Mouse (Mus musculus) embryo, embryonic 10.5 days (tissue): ENCODE measurements at regions not wholly inside any gene's neighbourhood (a gene's known extent, or its start where the extent isn't known, plus 50 kb on each side); places are given as distances from the start of the nearest gene placed in this dataset.

Experiments
- DNase-seq: peaks from one replicate; pipeline ENCODE4 v3.0.0-alpha.2; 2015; ENCODE audit warnings: low spot score

DNA sequence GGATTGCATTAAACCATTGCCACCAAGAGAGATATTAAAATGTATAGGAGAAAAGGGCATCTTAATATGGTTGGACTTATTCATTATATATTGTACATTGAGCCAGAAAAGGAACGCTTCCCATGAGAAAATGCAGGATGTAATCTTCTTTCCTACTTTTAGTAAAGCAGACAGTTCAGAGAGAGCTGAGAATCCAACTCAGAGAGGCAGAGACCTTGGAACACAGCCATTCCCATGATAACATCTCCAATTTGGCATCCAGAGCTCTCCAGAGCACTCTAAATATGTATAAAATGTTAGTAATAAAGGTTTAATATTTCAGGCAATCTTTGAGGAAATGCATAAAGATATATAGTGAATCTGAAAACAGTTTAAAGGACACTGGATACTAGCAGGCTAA is 199.3 kb upstream of the Asb5 start:
- DNase-seq: no peak

DNA sequence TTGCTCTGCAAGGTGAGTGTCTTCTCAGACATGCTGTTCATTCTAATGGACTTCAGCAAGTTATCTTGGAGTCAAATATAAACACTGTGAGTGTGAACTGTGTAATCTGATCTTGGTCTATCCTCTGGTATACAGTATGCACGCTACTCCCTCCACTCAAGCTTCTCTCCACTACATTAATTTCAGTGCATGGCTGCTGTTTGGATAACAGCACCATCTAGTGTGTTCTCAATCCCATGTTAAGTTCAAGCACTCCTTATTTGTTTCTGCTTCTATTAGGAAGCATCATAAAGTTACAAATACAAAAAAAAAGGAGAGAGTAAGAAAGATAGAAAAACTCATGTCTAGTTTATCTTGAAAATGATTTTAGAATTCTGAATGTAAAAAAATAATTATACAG is 197.5 kb upstream of the Asb5 start:
- no peak for DNase-seq

DNA sequence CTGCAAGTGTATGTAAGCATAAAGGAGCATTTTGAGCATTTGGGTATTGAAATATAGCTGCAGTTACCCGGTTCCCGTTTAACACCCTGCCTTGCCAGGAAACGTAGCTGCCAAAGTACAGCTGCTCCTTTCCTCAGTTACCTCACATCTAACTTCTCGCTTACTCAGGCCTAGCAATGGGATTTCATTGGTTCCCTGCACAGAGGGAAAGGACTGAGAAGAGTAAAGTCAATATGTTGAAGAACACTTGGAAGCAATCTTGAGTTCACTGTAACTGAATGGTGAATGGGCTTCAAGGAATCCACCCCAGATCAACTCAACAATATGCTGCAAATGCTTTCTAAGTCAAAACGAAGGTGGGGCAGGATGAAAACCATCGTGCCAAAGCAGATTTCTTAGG is 178.3 kb upstream of the Asb5 start:
- DNase-seq: no peak

DNA sequence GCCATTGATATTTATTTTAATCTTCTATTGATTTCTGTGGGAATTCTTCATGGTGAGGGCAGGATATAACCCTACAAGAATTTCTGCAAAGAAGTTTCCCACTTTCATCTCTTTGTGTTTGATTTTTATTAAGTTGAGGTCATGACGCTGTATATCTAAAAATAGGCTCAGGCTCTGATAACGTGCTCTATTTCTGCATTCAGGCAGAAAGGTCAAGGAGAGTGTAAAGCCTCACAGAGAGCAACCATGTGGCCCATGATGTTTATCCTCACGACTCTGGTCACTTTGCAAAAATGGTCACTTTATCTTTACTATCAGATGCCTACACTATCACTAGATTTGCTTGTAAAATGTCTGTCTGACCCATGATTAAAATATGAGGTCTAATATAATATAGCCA is 167.7 kb upstream of the Asb5 start:
- no peak for DNase-seq

DNA sequence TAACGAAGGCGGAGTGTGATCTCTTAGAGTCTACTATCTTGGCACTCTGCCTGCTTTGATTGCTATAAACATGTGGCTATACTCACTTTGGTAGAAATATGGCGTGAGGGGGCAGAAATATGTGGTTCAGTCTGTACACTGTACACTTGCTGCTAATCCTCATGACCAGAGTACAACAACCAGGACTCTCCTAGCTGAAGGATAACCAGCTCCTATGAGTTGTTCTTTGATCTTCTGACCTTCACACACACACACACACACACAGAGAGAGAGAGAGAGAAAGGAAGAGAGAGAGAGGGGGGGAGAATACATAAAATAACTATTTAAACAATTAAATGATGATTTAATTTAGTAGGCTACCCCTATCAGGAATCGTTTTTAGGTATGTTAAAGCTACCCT is 158.9 kb upstream of the Asb5 start:
- no peak for DNase-seq

DNA sequence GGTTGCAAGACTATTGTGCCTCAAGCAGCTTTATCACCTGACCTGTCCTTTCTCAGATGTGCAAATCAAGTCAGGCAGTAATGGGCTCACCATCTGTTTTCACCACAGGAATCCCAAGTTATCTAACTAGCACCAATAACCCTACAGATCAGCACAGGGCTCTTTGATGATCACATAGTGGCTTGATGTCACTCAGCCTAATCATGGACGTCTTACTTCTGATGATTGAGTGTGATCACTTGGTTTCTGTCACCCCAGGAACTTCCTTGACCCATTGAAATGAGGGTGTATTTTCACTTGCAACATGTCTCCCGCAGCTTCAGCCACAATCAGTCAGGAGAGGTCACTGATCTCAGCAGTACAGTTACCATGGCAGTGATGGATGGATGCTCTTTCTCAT is 158.3 kb upstream of the Asb5 start:
- DNase-seq: peak; percentile 40

DNA sequence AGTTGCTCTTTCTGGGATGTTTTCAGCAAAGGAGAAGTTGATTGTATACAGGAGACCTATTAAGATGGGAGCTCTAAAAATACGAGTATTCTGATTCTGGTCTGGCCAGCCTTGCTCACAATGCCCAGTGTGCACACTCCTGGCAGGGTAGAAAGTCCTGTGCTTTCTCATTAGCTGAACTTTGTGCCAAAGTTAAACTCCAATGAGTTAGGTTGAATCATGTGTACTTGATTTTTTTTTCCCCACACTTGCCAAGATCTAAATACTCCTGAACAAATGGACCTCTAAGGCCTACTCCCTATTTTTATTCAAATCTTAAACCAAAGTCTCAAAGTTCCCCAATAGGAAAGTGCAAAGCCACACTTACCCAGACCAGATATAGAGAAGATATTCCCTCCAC is 156.5 kb upstream of the Asb5 start:
- no peak for DNase-seq

DNA sequence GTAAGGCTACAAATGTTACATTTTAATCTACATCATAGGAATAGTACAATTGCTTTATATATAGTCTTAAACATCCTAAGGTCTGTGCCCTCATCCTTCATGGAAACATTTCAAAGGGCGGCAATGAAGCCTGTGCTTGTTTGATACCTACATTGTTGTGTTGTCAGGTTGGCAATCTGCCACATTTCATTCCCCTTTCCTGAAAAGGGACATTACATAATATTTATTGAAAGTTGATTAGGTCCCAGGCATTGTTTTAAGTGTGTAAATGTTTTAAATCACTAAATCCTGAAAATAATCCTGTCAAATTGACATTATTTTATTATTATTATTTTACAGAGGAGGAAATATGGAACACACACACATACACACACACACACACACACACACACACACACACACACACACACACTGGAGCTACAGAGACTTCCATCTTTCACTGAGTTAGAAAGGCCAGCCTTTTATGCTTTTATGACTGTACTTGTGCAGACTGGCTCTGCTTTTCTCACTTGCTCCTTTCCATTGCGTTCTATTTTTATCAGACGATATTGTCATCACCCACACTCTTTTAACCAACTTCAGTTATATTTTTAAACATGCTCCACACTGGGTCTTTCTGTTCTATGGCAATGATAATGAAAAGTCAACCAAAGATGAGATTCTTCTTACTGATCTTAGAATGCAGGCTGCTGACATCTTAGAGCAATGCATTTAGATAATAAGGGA is 153.8 kb upstream of the Asb5 start:
- no peak for DNase-seq

DNA sequence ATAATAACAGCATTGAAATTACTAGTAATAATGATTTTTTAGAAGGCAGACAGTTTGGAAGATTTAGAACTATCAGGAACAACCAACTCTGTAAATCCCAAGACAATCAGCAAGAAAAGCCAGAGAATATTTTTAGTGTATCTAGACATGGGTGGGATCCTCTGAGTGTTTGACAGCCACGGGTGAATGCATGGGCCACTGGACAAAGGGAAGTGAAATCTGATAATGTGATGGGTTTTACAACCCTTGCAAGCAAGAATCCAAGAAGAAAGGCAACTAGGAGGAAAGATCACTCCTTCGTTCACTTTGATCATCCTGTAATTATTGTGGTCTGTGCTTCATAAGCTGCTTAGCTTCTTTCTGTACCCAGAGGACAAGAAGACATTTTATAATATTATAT is 149.2 kb upstream of the Asb5 start:
- DNase-seq: no peak

DNA sequence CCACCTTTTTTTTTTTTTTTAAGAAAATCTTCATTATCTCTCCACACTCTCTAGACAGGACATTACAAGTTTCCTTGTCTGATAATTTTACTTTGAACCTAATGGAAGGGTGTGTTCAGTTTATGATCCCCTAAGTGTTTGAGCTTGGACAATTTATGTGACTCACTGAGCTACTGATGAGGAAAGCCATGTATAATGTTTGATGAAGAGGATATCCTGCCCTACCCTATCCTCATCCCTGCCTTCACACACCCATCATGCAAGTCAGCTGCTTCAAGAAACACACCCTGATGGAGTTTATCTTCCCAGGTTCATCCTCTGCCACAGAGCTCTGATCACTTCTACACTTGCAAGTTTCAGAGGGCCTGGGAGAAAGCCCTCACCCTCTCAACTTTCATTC is 136.5 kb upstream of the Asb5 start:
- no peak for DNase-seq

DNA sequence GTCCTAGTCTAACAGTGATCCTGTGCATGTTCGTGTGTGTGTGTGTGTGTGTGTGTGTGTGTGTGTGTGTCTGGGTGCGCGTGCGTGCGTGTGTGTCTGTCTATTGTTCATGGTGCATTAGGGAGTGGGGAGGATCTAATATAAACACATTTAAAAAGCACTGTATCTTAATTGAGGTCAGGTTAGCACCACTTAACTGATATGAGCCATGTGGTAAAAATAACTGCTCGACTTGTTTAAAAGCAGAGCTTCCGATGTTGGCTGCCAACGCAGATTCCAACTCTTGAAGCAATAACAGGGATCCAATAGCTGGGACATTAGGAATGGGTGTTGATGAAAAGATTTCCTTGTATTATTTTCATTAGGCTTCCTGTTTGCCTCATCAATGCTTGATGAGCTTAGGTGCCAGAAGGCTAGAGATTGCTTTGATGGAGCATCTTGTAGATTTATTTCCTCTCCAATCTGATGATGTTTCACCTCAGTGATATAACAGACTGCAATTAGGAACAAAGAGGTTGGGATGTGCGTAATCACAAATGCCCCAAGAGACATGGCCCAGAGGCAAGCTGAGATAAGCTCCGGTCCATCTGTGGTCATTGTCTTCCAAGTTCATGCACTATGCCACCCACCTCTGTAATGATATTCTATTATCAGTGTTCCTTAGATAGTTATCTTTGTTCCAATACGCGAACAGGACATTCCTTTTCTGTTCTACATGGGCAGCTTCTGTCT is 135.7 kb upstream of the Asb5 start:
- DNase-seq: no peak

DNA sequence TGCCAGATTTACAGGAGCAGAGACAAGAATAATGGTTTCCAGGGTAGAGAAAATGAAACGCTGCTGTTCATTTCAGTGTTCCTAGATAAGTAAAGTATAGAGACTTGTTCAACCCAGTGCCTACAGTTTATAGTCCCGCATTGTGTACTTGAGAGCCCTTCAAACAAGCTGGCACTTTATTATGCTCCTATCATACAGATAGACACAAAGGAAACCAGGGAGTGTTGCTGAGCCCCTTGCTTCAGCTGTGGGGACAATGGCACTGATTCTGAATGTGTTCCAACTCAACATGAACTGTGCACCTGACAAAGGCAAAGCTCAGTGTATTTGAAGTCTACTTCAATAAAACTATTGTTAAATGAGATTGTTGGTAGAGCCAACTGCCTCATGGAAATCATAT is 123.7 kb upstream of the Asb5 start:
- no peak for DNase-seq

DNA sequence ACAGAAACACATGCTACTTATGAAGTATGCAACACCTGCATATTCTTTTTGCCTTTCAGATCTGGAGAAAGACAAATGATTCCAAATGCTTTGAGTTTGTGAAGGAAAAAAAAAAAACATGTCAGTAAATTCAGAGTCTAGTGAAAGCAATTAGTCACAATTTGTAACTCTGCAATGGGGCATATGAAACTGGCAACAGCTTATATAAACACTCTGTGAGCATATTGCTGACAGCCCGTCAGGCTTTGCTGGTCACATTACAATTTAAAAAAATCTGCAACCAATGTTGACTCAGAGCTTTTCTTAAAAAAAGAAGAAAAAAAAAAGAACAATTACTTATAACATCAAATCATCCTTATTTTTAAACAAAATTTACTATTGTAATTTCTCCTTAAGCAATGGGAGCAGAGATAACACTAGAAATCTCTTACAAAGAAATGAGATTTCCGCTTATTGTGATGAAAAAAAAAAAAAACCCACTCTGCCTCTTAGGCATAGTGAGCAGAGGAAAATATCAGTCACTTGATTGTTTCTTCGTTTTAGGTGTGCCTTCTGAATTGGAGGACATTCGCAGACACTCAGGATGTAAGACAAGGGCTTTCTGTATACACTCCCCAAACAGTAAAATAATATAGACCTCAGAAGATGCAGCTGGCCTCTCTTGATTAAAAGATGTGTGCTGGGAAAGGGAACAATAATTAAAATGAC is 115.1 kb upstream of the Asb5 start:
- DNase-seq: no peak

DNA sequence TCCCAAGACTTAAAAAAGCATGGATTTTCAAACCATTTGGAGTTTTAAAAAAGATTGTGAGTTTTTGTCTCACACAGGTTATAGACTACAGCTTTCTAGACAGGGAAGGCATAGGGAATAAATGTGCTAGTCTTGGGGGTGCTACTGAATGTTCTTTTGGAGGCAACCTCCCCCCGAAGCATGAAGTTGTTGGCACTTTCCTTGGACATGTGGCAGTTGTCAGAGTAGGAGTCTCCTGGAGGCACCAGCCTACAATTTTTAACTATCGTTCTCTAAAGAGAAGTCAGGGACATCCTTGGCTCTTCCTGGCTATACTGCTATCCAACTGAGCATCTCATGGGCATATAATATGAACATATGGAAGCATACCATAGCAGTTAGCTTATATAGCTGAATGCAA is 112.7 kb upstream of the Asb5 start:
- DNase-seq: no peak

DNA sequence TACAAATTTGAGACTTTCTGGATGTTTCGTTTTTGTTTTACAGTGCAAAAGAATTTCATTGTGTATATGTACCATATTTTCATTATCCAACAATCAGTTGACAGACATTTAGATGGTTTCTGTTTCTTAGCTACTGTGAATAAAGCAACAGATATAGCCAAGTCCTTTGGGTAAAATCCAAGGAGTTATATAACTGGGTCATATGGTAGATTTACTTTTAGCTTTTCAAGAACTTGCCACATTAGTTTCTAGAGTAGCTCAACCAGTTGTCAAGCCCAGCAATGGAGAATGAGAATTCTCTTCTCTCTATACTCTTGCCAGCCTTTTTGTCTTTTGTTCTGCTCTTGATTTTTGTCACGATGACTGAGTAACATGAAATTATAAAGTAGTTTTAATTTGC is 111.3 kb upstream of the Asb5 start:
- DNase-seq: no peak

DNA sequence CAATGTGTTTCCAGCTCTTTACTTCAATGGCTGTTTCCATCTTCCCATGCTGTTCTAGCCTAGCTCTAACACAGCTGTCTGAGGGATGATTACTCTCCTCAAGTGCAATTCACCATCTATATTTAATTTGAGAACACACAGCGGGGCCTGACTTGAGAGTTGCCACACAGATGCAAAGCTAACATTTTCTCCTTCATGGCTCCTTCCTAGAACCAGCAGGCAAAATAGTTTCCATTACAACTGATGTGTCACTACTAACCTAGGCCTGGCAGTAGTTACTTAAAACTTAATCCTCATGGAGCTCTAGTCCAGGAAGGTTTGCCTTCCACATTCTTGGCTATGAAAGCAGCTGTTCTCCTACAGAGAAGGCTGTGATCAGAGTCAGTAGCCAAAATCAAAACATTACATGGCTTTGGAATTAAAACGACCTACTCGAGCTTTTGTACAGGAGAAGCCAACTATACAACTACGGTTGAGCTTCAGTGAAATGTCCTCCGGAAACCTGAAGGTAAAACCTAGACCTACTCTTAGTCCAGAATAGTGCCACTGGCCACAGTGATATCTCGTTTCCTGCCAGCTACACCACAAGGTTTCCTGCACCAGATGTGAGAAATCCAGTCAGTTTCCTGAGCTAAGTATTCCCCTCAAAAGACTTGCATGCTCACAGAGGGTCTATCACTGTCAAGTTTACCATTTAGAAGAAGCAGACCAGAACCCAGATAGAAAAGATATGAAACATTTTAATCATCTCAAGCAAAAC is 108.9 kb upstream of the Asb5 start:
- no peak for DNase-seq

DNA sequence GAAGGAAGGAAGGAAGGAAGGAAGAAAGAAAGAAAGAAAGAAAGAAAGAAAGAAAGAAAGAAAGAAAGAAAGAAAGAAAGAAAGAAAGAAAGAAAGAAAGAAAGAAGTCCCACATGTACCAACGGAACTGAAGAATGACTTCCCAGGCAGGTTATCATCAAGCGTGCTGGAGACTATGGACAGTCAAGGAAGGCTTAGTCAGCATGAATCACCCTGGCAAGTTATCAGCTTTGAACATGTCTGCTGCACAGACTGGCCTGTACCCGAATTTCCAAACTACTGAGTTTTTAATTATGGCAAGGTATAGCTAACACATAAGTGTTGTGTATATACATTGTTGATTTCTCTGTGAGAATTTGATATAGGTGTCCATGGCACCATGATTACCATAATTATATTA is 104.3 kb upstream of the Asb5 start:
- DNase-seq: no peak

DNA sequence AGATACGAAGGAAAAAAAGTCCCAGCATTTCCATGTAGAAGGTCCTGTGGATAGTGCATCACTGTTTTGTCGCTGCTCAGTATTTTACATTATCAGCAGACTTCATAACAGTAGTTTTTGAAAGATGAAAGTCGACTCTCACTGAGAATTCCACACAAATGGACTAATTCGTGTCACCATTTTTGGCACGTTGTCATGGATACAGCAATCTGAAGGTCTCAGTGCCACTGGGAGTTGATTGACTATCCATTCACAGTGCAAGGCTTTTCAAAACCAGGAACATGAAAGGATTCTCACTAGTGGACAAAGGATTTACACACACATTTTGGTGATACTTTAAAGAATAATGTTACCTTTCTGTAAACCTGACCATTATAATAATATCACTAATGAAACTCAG is 93.7 kb upstream of the Asb5 start:
- DNase-seq: peak; percentile 8

DNA sequence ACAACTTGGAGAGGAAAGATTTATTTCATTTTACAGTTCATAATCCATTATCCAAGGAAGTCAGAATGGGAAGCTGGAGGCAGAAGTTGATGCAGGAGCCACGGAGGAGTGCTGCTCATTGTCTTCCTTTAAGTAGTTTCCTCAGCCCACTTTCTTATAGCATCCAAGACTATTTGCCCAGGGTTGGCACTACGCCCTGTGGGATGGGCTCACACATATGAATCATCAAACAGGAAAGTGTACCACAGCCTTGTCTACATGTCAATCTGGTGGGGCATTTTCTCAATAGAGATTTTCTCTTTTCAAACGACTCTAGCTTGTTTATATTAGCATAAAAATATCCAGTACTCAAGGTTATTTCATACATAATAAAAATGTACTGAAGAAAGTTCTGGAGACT is 88.2 kb upstream of the Asb5 start:
- no peak for DNase-seq

DNA sequence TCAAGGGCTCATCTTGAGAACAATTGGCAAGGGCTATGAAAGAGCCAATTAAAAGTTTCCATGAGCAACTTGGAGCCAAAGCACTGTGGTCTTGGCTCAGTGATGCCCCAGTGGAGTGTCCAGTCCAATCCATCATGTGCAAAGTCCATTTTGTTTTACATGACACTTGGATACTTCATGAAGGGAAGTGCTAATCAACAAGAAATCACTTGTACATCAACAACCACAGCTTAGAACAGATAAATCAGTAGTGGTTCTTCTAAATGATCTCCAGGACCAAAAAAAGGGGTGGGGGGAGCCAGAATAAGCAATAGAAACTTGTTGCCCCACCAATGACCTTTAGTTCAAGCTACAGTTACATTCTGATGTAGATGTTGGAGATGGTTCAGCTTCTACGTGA is 87.0 kb upstream of the Asb5 start:
- DNase-seq: no peak

DNA sequence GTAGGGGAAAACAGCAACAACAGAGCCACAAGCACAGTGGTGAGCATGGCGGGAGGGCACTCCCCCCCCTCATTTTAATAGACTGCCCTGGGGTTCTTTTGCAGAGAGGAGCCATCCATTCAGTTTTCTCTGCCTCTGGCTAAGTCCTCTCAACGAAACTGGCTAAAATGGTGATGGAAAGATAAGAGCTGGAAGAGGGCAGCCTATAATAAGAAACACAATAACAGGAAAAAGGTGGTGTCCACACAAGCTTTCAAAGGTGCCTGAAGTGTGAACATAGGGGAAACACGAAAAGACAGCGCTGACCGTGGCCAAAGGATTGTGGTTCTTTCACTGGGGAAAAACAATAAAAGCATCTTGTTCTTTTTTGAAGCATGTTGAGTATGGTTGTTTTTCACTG is 83.0 kb upstream of the Asb5 start:
- peak; percentile 5 for DNase-seq

DNA sequence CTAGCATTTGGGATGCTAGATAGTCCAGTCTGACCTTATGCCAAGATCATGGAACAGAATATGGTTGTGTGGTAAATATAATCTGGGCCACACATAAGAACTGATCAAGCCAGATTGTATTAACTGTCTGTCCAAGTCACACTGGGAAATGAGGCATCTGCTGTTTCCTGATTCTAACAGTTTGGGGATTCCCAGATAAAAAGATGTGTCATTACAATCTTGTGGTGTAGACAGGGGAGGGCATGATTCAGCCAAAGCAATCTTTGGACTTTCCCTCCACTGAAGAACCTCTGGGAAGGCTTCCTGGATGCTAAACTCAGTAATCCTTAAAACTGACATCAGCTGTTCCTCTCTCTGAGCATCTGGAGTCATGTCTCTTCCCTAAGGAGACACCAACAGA is 79.6 kb upstream of the Asb5 start:
- no peak for DNase-seq
